Mouse (Mus musculus): Measurements from ENCODE around the gene Rxfp3. TPM values are rescaled to one million over a fixed set of nuclear protein-coding genes. Genes with fewer than 3 reads are reported as not detected.
A peak's percentile ranks its signal among the peaks of the same experiment; 100 is the strongest.

Gene Rxfp3
- not detected in 2 replicates for polyA plus RNA-seq (2012; rRNA removed)

DNA sequence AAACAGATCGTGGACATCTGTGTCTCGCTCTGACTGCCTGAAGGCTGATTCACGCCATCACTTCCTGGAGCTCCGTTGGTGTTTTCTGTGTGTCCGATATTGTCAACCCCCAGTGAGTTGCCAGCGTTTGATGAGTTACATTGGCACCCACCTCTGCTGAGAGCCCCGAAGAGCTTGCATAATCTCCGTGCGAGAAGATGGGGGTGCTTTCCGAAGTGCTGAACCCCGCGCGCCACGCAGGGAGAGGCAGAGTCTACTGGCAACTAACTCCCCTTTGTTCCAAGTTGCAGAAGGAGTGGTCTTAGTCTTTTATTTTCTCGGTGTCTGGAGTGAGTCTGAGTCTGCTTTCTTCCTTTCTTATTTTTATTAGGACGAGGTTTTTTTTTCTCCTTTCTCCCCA lies at the start of gene Rxfp3:
Gene Rxfp3, minus strand, starts transcription at position 281 of the 400 bp plus-strand sequence.
- H3K4me1 ChIP-seq (ENCODE audit: control insufficient read depth, insufficient read depth, low read length) = no peaks in the 10 kb centered on the region
- no peak for TF ChIP-seq CTCF (IDR thresholded peaks at IDR 0.05; ENCODE audit: insufficient read depth, low read length)
- no peak for TF ChIP-seq POLR2A (IDR thresholded peaks at IDR 0.05; ENCODE audit: borderline replicate concordance, extremely low read depth, low read depth, low read length)
- 2% methylated on average over 16 of the region's 16 CpGs for WGBS
- H3K4me3 ChIP-seq (replicated peaks; ENCODE audit: extremely low read depth, low read depth, low read length) = no peak within 1 kb of the TSS
- DNase-seq = no peak

DNA sequence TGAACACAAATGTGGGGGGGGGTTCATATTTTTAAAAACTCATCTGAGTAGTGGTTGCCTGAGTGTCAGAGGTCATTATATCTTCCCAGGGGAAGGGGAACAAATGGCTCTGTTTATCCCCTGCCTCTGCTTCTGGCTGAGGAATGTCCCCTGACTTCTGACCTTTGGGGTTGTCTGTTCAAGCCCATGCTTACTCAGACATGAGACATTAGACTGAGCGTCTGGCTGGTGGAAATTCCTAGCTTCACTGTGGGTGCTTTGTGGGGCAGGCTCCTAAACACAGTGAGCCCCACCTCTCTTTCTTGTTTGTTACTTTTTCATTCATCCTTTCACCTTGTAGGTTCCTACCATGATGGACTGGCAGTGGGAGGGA lies 47.2 kb upstream of the Rxfp3 start:
- TF ChIP-seq CTCF (IDR thresholded peaks at IDR 0.05; ENCODE audit: insufficient read depth, low read length) = no peak
- no peak for TF ChIP-seq POLR2A (IDR thresholded peaks at IDR 0.05; ENCODE audit: borderline replicate concordance, extremely low read depth, low read depth, low read length)
- DNase-seq = no peak
- 39% methylated on average over 1 of the region's 1 CpGs for WGBS
- H3K4me3 ChIP-seq (replicated peaks; ENCODE audit: extremely low read depth, low read depth, low read length) = no peak overlapping the region
- H3K4me1 ChIP-seq (ENCODE audit: control insufficient read depth, insufficient read depth, low read length) = no peaks in the 10 kb centered on the region; the same call in 1 of the 2 replicates

DNA sequence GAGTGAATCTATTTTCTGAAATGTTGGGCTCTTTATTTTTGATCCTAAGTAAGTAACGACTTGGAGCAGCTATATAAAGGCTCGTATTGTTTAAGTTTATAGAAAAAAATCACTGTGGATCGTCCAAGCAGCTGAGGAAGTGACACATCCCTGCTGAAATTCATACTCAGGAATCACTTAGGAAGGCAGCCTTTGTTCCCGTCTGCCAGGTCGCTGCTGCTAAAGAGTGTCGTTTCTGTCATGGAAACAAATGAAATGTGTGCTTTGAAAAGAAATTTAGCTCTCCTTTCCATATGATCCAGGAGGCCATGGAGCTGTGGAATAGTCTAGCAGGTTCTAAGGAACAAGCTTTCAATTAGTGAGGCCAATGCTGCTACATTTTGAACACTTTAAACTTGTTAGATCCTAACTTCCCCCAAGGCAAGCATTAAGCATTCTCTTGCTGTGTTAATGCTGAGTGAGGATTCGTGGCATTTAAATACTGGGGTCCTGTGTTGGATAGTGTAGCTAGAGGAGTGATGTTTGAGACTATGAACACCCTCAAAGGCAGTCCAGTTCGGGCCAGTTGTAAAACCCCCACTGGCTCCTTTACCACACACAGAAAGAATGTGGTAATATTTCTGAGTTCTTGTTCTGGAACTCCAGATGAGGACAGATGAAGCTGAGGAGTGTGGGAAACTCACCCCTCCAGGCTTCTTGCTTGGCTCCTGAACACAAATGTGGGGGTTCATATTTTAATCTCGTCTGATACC lies 46.6 kb upstream of the Rxfp3 start:
- 25% methylated on average over 9 of the region's 9 CpGs for WGBS
- DNase-seq = no peak
- Histone ChIP-seq H3K4me3 (replicated peaks; ENCODE audit: extremely low read depth, low read depth, low read length) (no peak overlapping the region), H3K4me1 (ENCODE audit: control insufficient read depth, insufficient read depth, low read length) (no peaks in the 10 kb centered on the region; the same call in 1 of the 2 replicates)
- TF ChIP-seq CTCF (IDR thresholded peaks at IDR 0.05; ENCODE audit: insufficient read depth, low read length) = no peak
- no peak for TF ChIP-seq POLR2A (IDR thresholded peaks at IDR 0.05; ENCODE audit: borderline replicate concordance, extremely low read depth, low read depth, low read length)

DNA sequence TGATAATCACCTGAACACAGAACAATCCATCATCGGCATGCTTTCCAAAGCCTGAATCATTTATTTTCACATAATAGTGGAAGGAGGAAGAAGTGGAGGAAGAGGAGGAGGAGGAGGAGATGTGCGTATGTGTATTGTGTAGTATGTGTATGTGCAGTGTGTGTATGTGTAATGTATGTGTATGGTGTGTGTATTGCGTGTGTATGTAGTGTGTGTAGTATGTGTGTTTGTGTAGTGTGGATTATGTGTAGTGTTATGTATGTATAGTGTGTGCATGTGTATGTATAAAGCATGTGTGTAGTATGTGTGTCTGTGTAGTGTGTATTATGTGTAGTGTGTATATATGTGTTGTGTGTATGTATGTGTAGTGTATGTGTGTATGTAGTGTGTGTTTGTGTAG lies 45.9 kb upstream of the Rxfp3 start:
- TF ChIP-seq CTCF (IDR thresholded peaks at IDR 0.05; ENCODE audit: insufficient read depth, low read length) = no peak
- no peak for TF ChIP-seq POLR2A (IDR thresholded peaks at IDR 0.05; ENCODE audit: borderline replicate concordance, extremely low read depth, low read depth, low read length)
- Histone ChIP-seq H3K4me1 (ENCODE audit: control insufficient read depth, insufficient read depth, low read length) (no peaks in the 10 kb centered on the region; the same call in 1 of the 2 replicates), H3K4me3 (replicated peaks; ENCODE audit: extremely low read depth, low read depth, low read length) (no peak overlapping the region)
- no peak for DNase-seq
- 96% methylated on average over 3 of the region's 3 CpGs for WGBS

DNA sequence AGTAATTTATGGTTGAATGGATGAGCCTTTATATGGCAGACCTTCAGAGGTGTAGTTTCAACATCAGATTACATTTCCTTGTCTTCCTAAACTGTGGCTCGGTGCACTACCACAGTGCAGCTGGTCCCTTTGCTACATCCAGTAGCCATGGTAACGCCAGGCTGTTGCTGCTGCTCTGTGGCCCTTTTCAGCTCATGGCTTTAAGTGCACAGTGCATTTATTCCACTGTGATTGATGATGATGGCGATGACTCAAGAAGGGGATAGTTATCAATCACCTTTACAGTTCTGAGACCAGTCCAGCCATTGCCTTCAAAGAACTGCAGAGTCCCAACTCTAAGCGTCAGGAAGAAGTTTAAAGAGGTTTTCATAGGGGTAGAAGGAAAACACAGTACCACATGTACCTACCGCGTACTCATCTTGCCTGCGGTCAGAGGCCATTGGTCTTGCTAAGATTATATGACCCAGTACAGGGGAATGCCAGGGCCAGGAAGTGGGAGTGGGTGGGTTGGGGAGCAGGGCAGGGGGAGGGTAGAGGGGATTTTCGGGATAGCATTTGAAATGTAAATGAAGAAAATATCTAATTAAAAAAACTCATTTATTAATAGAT lies 45.3 kb upstream of the Rxfp3 start:
- no peak overlapping the region for H3K4me3 ChIP-seq (replicated peaks; ENCODE audit: extremely low read depth, low read depth, low read length)
- WGBS = 73% methylated on average over 8 of the region's 8 CpGs
- DNase-seq = no peak
- TF ChIP-seq POLR2A (IDR thresholded peaks at IDR 0.05; ENCODE audit: borderline replicate concordance, extremely low read depth, low read depth, low read length) = no peak
- no peak for TF ChIP-seq CTCF (IDR thresholded peaks at IDR 0.05; ENCODE audit: insufficient read depth, low read length)
- no peaks in the 10 kb centered on the region; the same call in 1 of the 2 replicates for H3K4me1 ChIP-seq (ENCODE audit: control insufficient read depth, insufficient read depth, low read length)

DNA sequence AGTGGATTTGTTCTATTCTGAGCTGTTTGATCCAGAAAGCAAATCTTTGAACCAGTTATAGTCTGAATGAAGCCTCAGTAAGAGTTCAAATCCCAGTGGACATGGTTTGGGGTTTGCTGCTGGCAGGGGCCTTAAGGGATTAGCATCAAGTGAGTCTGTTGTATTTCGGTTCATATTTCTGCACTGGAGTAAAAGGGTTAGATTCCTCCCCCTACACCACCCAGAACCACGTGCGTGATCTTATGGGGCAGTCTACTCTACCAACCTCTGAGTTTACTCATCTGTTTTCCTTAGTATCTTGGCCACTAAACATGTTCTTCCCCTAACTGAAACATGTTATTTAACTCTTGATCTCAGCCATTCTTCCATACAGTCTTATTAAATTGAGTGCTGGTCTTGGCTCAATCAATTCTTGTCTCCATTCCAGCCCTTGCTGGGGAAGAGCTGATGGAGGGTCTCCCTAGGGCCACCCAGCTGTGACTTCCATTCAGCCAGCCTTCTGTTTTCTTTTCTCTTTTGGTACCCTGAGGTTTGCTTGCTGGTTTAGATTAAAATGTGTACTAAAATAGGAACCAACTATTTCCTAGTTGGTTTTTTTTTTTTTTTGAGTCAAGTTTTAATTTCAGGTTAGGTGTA lies 38.1 kb upstream of the Rxfp3 start:
- 71% methylated on average over 3 of the region's 3 CpGs for WGBS
- DNase-seq = no peak
- TF ChIP-seq CTCF (IDR thresholded peaks at IDR 0.05; ENCODE audit: insufficient read depth, low read length) = no peak
- no peak for TF ChIP-seq POLR2A (IDR thresholded peaks at IDR 0.05; ENCODE audit: borderline replicate concordance, extremely low read depth, low read depth, low read length)
- no peaks in the 10 kb centered on the region for H3K4me1 ChIP-seq (ENCODE audit: control insufficient read depth, insufficient read depth, low read length)
- H3K4me3 ChIP-seq (replicated peaks; ENCODE audit: extremely low read depth, low read depth, low read length) = no peak overlapping the region

- no peak for DNase-seq
- H3K4me3 ChIP-seq (replicated peaks; ENCODE audit: extremely low read depth, low read depth, low read length) = no peak overlapping the region
- WGBS = 75% methylated on average over 7 of the region's 7 CpGs
- peaks cover 9% of the 10 kb centered on the region for H3K4me1 ChIP-seq (ENCODE audit: control insufficient read depth, insufficient read depth, low read length)
- TF ChIP-seq CTCF (IDR thresholded peaks at IDR 0.05; ENCODE audit: insufficient read depth, low read length) (no peak), POLR2A (IDR thresholded peaks at IDR 0.05; ENCODE audit: borderline replicate concordance, extremely low read depth, low read depth, low read length) (no peak)
Observed at GRCm38 (mm10) chr15:11067891-11068290, 30.1 kb upstream of the Rxfp3 start.

- H3K4me1 ChIP-seq (ENCODE audit: control insufficient read depth, insufficient read depth, low read length) = peaks cover 9% of the 10 kb centered on the region
- WGBS = 20% methylated on average over 5 of the region's 5 CpGs
- TF ChIP-seq POLR2A (IDR thresholded peaks at IDR 0.05; ENCODE audit: borderline replicate concordance, extremely low read depth, low read depth, low read length) (no peak), CTCF (IDR thresholded peaks at IDR 0.05; ENCODE audit: insufficient read depth, low read length) (no peak)
- DNase-seq = no peak
- H3K4me3 ChIP-seq (replicated peaks; ENCODE audit: extremely low read depth, low read depth, low read length) = no peak overlapping the region
Observed at GRCm38 (mm10) chr15:11066299-11066698, 28.5 kb upstream of the Rxfp3 start.

- WGBS = 8% methylated on average over 9 of the region's 9 CpGs
- TF ChIP-seq POLR2A (IDR thresholded peaks at IDR 0.05; ENCODE audit: borderline replicate concordance, extremely low read depth, low read depth, low read length) (no peak), CTCF (IDR thresholded peaks at IDR 0.05; ENCODE audit: insufficient read depth, low read length) (no peak)
- Histone ChIP-seq H3K4me1 (ENCODE audit: control insufficient read depth, insufficient read depth, low read length) (peaks cover 9% of the 10 kb centered on the region), H3K4me3 (replicated peaks; ENCODE audit: extremely low read depth, low read depth, low read length) (peak overlapping the region; percentile 38)
- DNase-seq = no peak
Observed at GRCm38 (mm10) chr15:11065528-11066171, 27.9 kb upstream of the Rxfp3 start.

Data from lung, adult 2 months (tissue).